Mouse (Mus musculus): ENCODE data around the gene Pdcl3. TPM values are rescaled to one million over a fixed set of nuclear protein-coding genes. Genes with fewer than 3 reads are reported as not detected.

The Pdcl3 gene
- polyA plus RNA-seq (2014; fragmentation: Nextera tagmentation; extraction: Ambion mirVana), result 166 and 171 TPM in 2 replicates

- Histone ChIP-seq H3K36me3 (ENCODE audit: control insufficient read depth, insufficient read depth, low read length) (no peaks in the 10 kb centered on the region), H3K27me3 (ENCODE audit: control insufficient read depth, insufficient read depth, low read length) (no peaks in the 10 kb centered on the region), H3K9ac (replicated peaks; ENCODE audit: low read depth, low read length) (no peak within 1 kb of the TSS), H3K27ac (ENCODE audit: low read length) (no peak within 1 kb of the TSS), H3K9me3 (ENCODE audit: control insufficient read depth, low read depth, low read length) (no peaks in the 10 kb centered on the region), H3K4me1 (ENCODE audit: control insufficient read depth, insufficient read depth, low read length) (no peaks in the 10 kb centered on the region; the same call in 1 of the 2 replicates), H3K4me2 (replicated peaks; ENCODE audit: low read depth, low read length) (no peak within 1 kb of the TSS), H3K4me3 (ENCODE audit: low read depth, low read length) (no peak within 1 kb of the TSS)
- no peak for ATAC-seq (ENCODE audit: insufficient number of reproducible peaks, insufficient read depth, low FRiP score, low read depth)
- WGBS, result 87% methylated on average over 3 of the region's 3 CpGs
Observed at GRCm38 (mm10) chr1:38985308-38985707, at the start of gene Pdcl3. Gene Pdcl3 (plus strand): TSS chr1:38985608.

DNA sequence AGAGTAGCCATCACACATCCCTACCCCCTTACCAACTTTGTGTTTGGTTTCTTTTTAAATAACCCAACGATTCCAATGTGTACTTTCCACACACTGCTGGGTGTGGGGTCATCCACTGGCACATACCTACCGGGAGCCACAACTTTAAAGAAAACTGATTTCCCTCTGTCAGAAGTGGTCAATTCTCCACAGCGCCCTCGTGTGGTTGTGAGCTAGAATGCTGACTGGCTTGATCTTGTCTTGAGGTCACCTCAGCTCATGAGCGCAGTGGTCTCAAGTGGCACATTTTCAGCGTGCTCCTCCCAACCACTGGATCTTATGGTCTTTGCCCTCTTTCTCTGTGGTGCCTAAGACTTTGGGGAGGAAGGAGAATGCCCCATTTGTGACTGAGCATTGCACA lies 48.6 kb upstream of the Pdcl3 start:
- no peaks in the 10 kb centered on the region for H3K9me3 ChIP-seq (ENCODE audit: control insufficient read depth, low read depth, low read length)
- H3K4me1 ChIP-seq (ENCODE audit: control insufficient read depth, insufficient read depth, low read length), result no peaks in the 10 kb centered on the region
- no peak overlapping the region for H3K27ac ChIP-seq (ENCODE audit: low read length)
- H3K4me3 ChIP-seq (ENCODE audit: low read depth, low read length), result no peak overlapping the region
- no peak overlapping the region for H3K9ac ChIP-seq (replicated peaks; ENCODE audit: low read depth, low read length)
- H3K27me3 ChIP-seq (ENCODE audit: control insufficient read depth, insufficient read depth, low read length), result no peaks in the 10 kb centered on the region
- no peaks in the 10 kb centered on the region for H3K36me3 ChIP-seq (ENCODE audit: control insufficient read depth, insufficient read depth, low read length)
- 25% methylated on average over 6 of the region's 6 CpGs for whole genome bisulfite sequencing
- H3K4me2 ChIP-seq (replicated peaks; ENCODE audit: low read depth, low read length), result no peak overlapping the region
- ATAC-seq (ENCODE audit: insufficient number of reproducible peaks, insufficient read depth, low FRiP score, low read depth), result no peak

DNA sequence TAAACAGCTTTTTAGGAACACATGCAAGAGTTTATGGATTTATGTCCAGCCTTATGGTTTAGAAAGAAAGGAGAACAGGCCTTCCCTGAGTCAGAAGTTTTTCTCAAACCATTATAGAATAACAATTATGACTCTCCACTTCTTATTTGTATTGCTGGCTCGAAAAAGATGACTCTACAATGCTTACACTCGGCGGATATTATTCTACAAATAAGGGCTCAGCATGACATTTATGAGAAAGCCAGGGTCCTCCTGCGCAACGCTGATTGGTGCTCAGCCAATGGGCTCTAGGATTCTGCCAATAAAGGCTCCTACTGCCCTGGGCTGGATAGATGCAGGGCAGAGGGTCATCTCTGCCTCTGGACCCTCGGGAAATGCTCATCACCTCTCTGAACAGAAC lies 46.6 kb upstream of the Pdcl3 start, which contains the start of gene Nms:
Nms (plus strand) TSS at position 301 of the 400 bp plus-strand sequence.
- H3K9me3 ChIP-seq (ENCODE audit: control insufficient read depth, low read depth, low read length), result no peaks in the 10 kb centered on the region
- no peaks in the 10 kb centered on the region for H3K36me3 ChIP-seq (ENCODE audit: control insufficient read depth, insufficient read depth, low read length)
- WGBS, result 76% methylated on average over 6 of the region's 6 CpGs
- H3K4me1 ChIP-seq (ENCODE audit: control insufficient read depth, insufficient read depth, low read length), result no peaks in the 10 kb centered on the region
- no peak within 1 kb of the TSS for H3K9ac ChIP-seq (replicated peaks; ENCODE audit: low read depth, low read length)
- ATAC-seq (ENCODE audit: insufficient number of reproducible peaks, insufficient read depth, low FRiP score, low read depth), result no peak
- no peaks in the 10 kb centered on the region for H3K27me3 ChIP-seq (ENCODE audit: control insufficient read depth, insufficient read depth, low read length)
- no peak within 1 kb of the TSS for H3K27ac ChIP-seq (ENCODE audit: low read length)
- no peak within 1 kb of the TSS for H3K4me3 ChIP-seq (ENCODE audit: low read depth, low read length)
- no peak within 1 kb of the TSS for H3K4me2 ChIP-seq (replicated peaks; ENCODE audit: low read depth, low read length)

DNA sequence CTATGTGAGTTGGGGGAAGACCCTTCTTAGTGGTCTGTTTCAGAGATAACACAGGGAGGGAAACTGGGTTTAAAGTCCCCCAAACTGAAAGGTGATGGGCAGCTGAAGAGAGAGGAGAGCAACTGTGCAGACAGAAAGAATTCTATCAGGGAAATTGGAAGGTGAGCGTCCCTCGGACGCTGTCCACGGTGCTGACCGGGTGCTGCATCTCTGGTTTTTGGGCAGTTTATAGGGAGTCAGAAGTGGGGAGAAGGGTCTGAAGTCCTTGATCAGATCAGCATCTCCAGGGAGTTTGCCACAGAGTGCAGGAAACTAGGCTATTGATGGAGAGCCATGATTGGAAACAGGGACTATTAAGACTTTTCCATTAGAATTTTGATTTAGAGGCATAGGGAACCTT lies 45.8 kb upstream of the Pdcl3 start:
- no peaks in the 10 kb centered on the region for H3K9me3 ChIP-seq (ENCODE audit: control insufficient read depth, low read depth, low read length)
- no peaks in the 10 kb centered on the region for H3K27me3 ChIP-seq (ENCODE audit: control insufficient read depth, insufficient read depth, low read length)
- no peak overlapping the region for H3K4me2 ChIP-seq (replicated peaks; ENCODE audit: low read depth, low read length)
- no peak for ATAC-seq (ENCODE audit: insufficient number of reproducible peaks, insufficient read depth, low FRiP score, low read depth)
- H3K4me1 ChIP-seq (ENCODE audit: control insufficient read depth, insufficient read depth, low read length), result no peaks in the 10 kb centered on the region
- 4% methylated on average over 5 of the region's 5 CpGs for WGBS
- no peak overlapping the region for H3K27ac ChIP-seq (ENCODE audit: low read length)
- no peak overlapping the region for H3K4me3 ChIP-seq (ENCODE audit: low read depth, low read length)
- H3K36me3 ChIP-seq (ENCODE audit: control insufficient read depth, insufficient read depth, low read length), result no peaks in the 10 kb centered on the region
- H3K9ac ChIP-seq (replicated peaks; ENCODE audit: low read depth, low read length), result no peak overlapping the region

DNA sequence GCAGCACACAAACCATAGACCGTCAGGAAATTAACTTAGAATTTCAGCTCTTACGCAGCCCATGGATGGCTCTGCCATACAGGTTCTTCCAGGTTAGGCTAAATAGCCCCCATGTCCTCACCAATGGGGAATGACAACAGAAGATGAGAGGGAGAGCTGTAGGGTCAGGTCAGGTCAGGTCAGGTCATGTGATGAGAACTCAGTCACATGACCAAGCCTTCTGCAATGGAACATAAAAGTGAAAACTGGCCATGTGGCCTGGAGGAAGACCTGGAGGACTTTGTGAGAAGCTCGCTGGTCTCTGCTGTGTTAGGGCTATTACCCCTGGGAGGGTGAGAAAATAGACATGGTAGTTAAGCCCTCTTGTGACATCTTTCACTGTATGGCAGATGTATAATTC lies 29.0 kb upstream of the Pdcl3 start:
- no peaks in the 10 kb centered on the region for H3K36me3 ChIP-seq (ENCODE audit: control insufficient read depth, insufficient read depth, low read length)
- H3K9ac ChIP-seq (replicated peaks; ENCODE audit: low read depth, low read length), result no peak overlapping the region
- no peaks in the 10 kb centered on the region for H3K4me1 ChIP-seq (ENCODE audit: control insufficient read depth, insufficient read depth, low read length)
- H3K27me3 ChIP-seq (ENCODE audit: control insufficient read depth, insufficient read depth, low read length), result no peaks in the 10 kb centered on the region
- H3K27ac ChIP-seq (ENCODE audit: low read length), result no peak overlapping the region
- H3K4me2 ChIP-seq (replicated peaks; ENCODE audit: low read depth, low read length), result no peak overlapping the region
- H3K9me3 ChIP-seq (ENCODE audit: control insufficient read depth, low read depth, low read length), result no peaks in the 10 kb centered on the region
- no peak for ATAC-seq (ENCODE audit: insufficient number of reproducible peaks, insufficient read depth, low FRiP score, low read depth)
- 80% methylated on average over 3 of the region's 3 CpGs for WGBS
- H3K4me3 ChIP-seq (ENCODE audit: low read depth, low read length), result no peak overlapping the region

DNA sequence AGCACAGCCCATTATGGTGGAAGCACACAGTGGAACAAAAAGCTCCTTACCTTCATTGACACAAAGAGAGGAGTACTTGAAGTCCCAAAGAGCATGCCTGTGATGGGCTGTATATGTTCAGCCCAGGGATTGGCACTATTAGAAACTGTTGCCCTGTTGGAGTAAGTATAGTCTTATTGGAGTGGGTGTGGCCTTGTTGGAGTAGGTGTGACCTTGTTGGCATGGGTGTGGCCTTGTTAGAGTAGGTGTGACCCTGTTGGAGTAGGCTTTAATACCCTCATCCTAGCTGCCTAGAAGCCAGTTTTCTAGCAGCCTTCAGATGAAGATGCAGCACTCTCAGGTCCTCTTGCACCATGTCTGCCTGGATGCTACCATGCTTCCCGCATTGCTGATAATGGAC lies 16.3 kb upstream of the Pdcl3 start:
- no peak for ATAC-seq (ENCODE audit: insufficient number of reproducible peaks, insufficient read depth, low FRiP score, low read depth)
- Histone ChIP-seq H3K4me2 (replicated peaks; ENCODE audit: low read depth, low read length) (no peak overlapping the region), H3K27me3 (ENCODE audit: control insufficient read depth, insufficient read depth, low read length) (no peaks in the 10 kb centered on the region), H3K4me1 (ENCODE audit: control insufficient read depth, insufficient read depth, low read length) (no peaks in the 10 kb centered on the region), H3K9me3 (ENCODE audit: control insufficient read depth, low read depth, low read length) (no peaks in the 10 kb centered on the region), H3K4me3 (ENCODE audit: low read depth, low read length) (no peak overlapping the region), H3K27ac (ENCODE audit: low read length) (no peak overlapping the region), H3K36me3 (ENCODE audit: control insufficient read depth, insufficient read depth, low read length) (no peaks in the 10 kb centered on the region), H3K9ac (replicated peaks; ENCODE audit: low read depth, low read length) (no peak overlapping the region)
- WGBS, result 92% methylated on average over 1 of the region's 1 CpGs

GRCm38 (mm10) chr1:38971712-38972111 lies 13.7 kb upstream of the Pdcl3 start:
- WGBS, result 83% methylated on average over 3 of the region's 3 CpGs
- no peak for ATAC-seq (ENCODE audit: insufficient number of reproducible peaks, insufficient read depth, low FRiP score, low read depth)
- no peak overlapping the region for H3K4me3 ChIP-seq (ENCODE audit: low read depth, low read length)

DNA sequence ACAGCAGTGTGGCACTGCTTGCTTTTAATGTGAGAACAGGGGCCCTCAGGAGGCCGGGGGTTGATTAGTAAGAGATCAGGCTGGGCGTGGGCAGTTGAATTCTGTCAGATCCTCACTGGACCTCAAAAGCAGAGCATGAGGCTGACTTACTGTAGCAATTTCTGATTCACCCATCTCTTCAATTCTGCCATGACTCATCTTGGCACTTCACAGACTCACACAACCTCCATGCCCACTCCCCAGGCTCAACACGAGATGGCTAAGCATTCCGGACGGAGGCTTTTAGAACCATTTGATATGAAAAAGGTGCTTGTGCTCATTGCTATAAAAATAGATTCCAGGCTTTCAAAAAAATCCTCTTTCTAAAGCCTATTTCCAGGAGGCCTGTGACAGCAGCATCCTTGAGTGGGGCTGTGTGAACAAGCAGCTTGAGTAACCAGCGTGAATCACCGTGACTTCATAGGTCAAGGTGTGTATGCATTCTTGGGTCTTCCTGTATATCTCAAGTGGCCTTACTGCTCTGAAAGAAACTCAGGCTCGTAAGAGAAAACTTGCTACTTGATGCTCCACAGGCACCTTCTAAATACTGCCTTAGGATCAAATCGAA lies 12.3 kb upstream of the Pdcl3 start:
- no peak overlapping the region for H3K4me3 ChIP-seq (ENCODE audit: low read depth, low read length)
- ATAC-seq (ENCODE audit: insufficient number of reproducible peaks, insufficient read depth, low FRiP score, low read depth), result no peak
- H3K36me3 ChIP-seq (ENCODE audit: control insufficient read depth, insufficient read depth, low read length), result no peaks in the 10 kb centered on the region
- H3K9ac ChIP-seq (replicated peaks; ENCODE audit: low read depth, low read length), result no peak overlapping the region
- H3K27me3 ChIP-seq (ENCODE audit: control insufficient read depth, insufficient read depth, low read length), result no peaks in the 10 kb centered on the region
- H3K9me3 ChIP-seq (ENCODE audit: control insufficient read depth, low read depth, low read length), result no peaks in the 10 kb centered on the region
- no peaks in the 10 kb centered on the region for H3K4me1 ChIP-seq (ENCODE audit: control insufficient read depth, insufficient read depth, low read length)
- no peak overlapping the region for H3K27ac ChIP-seq (ENCODE audit: low read length)
- H3K4me2 ChIP-seq (replicated peaks; ENCODE audit: low read depth, low read length), result no peak overlapping the region
- WGBS, result 84% methylated on average over 9 of the region's 9 CpGs

More at GRCm38 (mm10) chr1:38971712-38972111, 13.7 kb upstream of the Pdcl3 start:
- H3K27me3 ChIP-seq (ENCODE audit: control insufficient read depth, insufficient read depth, low read length), result no peaks in the 10 kb centered on the region
- H3K9ac ChIP-seq (replicated peaks; ENCODE audit: low read depth, low read length), result no peak overlapping the region
- H3K36me3 ChIP-seq (ENCODE audit: control insufficient read depth, insufficient read depth, low read length), result no peaks in the 10 kb centered on the region
- no peak overlapping the region for H3K4me2 ChIP-seq (replicated peaks; ENCODE audit: low read depth, low read length)
- H3K4me1 ChIP-seq (ENCODE audit: control insufficient read depth, insufficient read depth, low read length), result no peaks in the 10 kb centered on the region
- no peak overlapping the region for H3K27ac ChIP-seq (ENCODE audit: low read length)
- no peaks in the 10 kb centered on the region for H3K9me3 ChIP-seq (ENCODE audit: control insufficient read depth, low read depth, low read length)

GRCm38 (mm10) chr1:38979953-38980352 lies 5.5 kb upstream of the Pdcl3 start:
- no peak for ATAC-seq (ENCODE audit: insufficient number of reproducible peaks, insufficient read depth, low FRiP score, low read depth)
- WGBS, result 68% methylated on average over 7 of the region's 7 CpGs
- H3K27me3 ChIP-seq (ENCODE audit: control insufficient read depth, insufficient read depth, low read length), result no peaks in the 10 kb centered on the region

More at GRCm38 (mm10) chr1:38979953-38980352, 5.5 kb upstream of the Pdcl3 start:
- no peak overlapping the region for H3K4me3 ChIP-seq (ENCODE audit: low read depth, low read length)
- H3K4me2 ChIP-seq (replicated peaks; ENCODE audit: low read depth, low read length), result no peak overlapping the region
- H3K9ac ChIP-seq (replicated peaks; ENCODE audit: low read depth, low read length), result no peak overlapping the region
- no peaks in the 10 kb centered on the region for H3K36me3 ChIP-seq (ENCODE audit: control insufficient read depth, insufficient read depth, low read length)
- no peaks in the 10 kb centered on the region for H3K9me3 ChIP-seq (ENCODE audit: control insufficient read depth, low read depth, low read length)
- H3K4me1 ChIP-seq (ENCODE audit: control insufficient read depth, insufficient read depth, low read length), result no peaks in the 10 kb centered on the region
- H3K27ac ChIP-seq (ENCODE audit: low read length), result no peak overlapping the region
